Mouse (Mus musculus) embryonic stem cell, embryonic (primary cell): ENCODE measurements around the gene Pla2g4a.

Experiments used
- CTCF ChIA-PET, 4 experiments: fragments of 300-600 bp in 2 of 4; fragments of 350-600 bp in 2 of 4; sonication (Branson Sonifier 250); formaldehyde crosslinking; loops; one replicate each; lab custom pipeline; 2022; ENCODE audit warnings: inconsistent platforms in 2 of 4; lab: Charles Lee
- POLR2A ChIA-PET, 4 experiments: fragments of 300-600 bp in 2 of 4; fragments of 350-600 bp in 2 of 4; sonication (Branson Sonifier 250); formaldehyde crosslinking; loops; one replicate each; lab custom pipeline; 2022; ENCODE audit warnings: antibody characterized with exemption in 4 of 4, inconsistent platforms in 1 of 4; lab: Charles Lee

The Pla2g4a gene

DNA sequence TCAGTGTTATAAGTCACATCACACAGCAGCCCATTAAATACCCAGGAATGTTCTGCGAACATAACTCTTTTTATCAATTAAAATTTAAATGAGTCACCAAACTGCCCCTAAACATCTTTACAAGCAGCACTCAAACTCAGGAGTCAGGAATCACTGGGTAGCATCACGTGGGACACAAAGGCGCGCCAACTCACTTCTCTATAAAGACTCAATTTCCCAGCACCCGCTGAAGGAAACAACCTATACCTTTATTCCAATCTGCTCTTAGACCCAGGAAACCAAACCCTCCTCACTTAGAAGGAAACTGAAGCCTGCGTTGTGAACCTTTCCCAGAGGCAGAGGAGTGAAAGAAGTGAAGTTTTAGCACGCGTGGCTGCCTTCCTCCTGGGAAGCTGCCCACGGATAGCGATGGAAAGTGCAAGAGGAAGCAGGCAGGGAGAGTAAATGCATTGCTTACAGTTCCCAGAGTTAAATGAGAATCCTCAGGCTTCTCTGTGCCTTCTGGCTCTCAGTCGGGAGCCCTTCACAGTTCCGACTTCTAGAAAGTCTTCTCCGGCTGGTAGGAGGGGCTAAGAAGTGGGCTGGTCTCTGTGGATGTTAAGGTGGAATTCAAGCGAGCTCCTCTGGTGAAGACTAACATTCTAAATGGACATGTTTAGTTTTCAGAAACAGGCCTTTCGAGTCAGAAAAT, at the start of gene Pla2g4a:
Gene Pla2g4a, minus strand, starts transcription at position 557 of the 691 bp plus-strand sequence.
- CTCF ChIA-PET = no interaction called here

DNA sequence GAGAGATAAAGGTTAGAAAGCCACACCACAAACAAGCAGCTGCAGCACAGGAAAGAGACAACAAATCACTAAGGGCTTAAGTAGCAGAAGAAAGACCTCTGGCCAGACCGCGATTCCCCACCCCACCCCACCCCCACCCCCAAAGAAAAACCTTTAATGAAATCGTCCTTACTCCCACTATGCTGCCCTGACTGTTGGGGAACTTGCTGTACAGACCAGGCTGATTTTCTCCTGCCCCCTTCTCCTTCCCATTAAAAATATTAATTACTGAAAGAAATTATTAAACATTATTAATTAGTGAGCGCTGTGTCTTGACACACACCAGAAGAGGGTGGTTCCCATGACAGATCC, 49.5 kb upstream of the Pla2g4a start:
- POLR2A ChIA-PET = no interaction called here
- CTCF ChIA-PET = no interaction called here

More for the DNA sequence above, at the start of gene Pla2g4a:
- POLR2A ChIA-PET = no interaction called here

DNA sequence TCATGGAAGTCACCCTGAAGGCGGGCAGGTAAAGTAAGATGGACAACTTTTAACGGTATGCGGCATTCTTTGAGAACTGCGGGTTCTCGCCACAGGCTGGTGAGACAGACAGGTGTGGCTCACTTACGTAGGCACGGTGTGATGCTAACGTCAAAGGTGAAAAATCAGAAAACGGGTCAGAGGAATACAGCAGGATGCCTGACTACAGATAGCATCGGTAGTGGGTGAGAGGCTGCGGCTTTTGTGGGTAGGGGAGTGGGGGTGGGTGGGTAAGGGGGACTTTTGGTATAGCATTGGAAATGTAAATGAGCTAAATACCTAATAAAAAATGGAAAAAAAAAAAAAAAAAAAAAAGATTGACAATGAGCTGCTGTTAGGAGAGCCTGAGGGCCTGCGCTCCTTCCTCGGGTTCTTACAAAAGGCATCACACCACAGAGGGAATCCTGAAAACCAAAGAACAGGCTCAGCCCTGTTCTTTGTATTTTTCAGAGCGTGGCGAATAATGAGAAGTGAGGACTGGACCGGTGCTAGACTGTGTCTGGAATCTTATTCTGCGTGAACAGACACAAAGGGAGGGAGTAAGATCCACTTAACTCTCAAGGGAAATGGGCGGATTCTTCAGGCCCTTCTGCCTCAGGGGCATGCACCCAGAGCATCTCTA, 49.0 kb upstream of the Pla2g4a start:
- CTCF ChIA-PET = no interaction called here
- POLR2A ChIA-PET = no interaction called here

DNA sequence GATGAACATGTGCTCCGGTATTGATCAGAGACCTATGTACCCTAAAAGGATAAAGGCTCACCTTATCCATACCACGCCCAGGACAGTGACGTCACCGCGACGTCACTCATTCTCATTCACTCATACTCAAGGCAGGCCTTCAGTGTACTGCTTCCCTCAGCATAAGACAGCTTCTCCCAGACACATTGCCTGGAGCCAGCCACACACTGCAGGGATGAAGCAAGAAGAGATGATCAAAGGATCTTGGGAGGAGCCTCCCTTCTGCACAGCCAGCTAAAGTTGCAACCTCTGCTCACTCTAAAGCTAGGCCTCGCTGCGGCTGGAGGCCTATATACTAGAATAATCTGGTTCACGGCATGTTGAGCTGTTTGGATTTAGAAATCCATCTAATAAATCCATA, 48.0 kb upstream of the Pla2g4a start:
- POLR2A ChIA-PET = no interaction called here
- CTCF ChIA-PET = no interaction called here

DNA sequence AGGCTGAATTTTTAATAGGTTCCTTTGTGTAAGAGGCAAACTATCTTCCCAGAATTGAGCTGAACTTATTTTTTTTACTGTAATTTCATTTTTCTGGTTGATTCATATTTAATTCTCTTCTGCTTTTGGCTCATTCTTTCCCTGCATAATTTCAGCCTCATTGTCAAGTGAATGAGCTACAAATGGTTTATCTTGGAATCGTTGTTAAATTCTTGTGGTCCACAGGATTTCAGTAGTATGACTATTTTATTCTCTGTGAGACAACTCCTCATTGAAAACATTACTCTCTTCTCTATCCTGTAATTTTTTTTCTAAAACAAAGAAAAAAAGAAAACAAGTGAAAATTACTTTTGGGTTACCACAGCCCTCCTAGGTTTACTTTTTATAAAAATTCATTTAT, 14.5 kb upstream of the Pla2g4a start:
- ChIA-PET CTCF (no interaction called here), POLR2A (no interaction called here)

DNA sequence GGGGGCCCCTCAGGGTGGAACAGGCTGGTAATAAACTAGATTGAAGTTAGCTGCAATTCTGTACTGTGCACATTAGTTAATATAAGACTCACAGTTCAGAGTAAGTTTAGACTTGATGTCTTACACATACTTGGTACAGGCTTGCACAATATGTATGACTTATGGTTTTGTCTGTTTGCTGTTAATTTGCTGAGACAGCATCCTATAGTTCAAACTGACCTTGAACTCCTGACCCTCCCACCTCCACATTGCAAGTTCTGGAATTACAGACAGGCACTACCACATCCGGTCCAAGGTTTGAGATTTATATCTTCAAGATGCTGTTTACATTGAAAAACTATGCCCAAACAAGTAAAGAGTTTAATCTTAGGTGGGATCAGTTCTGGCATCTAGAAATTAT, 4.7 kb upstream of the Pla2g4a start:
- CTCF ChIA-PET = no interaction called here
- POLR2A ChIA-PET = no interaction called here

DNA sequence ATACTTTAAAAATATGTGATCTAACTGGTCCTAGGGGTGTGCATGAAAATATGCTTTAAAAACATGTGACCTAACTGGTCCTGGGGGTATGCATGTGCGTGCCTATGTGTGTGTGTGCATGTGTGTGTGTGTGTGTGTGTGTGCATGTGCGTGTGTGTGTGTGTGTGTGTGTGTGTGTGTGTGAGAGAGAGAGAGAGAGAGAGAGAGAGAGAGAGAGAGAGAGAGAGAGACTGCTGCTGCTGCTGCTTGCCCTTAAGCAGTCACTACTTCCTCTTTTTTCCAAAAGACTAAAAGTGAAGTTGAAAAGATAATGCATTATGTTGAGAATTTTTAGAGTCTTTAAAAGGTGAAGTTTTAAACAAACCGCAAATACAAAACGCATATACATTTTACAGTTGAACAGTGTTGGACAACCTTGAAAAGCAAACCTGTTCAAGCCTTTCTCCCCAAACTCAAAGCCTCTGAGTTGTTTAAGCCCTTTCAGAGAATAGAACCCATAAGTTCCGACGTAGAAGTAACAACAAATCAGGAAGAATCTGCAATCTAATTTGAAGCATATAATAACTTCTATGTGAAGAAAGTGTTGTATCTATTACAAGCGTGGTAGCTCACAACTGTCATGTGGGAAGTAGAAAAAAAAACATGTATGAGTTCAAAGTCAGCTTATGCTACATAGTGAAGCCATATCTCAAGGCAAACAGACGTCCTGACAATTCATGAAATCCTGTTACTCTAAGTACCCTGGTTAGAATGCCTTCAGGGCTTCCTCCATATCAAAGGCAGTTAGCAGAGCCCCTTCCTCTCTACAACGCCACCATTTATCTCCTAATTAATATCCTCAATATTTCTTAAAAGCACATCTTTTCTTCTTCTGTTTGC, 574 bp upstream of the Pla2g4a start:
- ChIA-PET CTCF (interaction anchor here in 1 of 4 experiments (0.6 kb wide), 1 partner anchor 1858 kb away, joined by 3 read pairs; no protein-coding TSS in a partner anchor), POLR2A (no interaction called here)

DNA sequence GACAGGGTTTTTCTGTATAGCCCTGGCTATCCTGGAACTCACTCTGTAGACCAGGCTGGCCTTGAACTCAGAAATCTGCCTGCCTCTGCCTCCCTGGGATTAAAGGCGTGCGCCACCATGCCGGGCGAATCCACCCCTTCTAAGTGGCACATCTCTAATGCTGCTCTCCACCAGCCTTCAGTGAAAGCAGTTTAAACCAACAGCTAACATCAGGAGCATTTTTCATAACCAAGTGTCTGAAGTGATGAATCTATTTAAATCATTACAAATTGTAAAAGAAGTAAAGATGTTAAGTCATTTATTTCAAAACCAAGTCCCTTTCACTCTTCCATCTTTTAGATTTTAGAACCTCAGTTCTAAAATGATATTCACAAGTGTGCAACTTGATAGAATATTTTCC, 839 bp downstream of the Pla2g4a start:
- ChIA-PET POLR2A (no interaction called here), CTCF (no interaction called here)

DNA sequence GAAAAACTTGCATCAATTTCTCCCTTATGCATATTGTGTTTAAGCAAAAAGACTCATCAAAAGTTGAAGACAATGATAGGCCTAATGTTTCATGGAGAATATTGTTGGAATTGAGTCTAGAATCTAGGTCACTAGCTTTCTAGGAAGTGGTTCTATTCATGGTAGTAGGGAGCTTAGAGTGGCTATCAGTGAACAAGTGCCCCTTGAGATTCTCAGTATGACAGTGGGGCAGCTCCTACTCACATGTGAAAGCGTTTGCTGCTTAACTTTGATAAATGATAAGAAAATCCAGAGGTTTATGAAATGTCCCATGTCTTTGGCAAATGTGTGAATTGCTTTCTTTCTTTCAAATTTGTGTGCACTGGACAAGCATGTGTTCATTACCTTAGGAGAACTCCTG, 2.0 kb downstream of the Pla2g4a start:
- ChIA-PET CTCF (no interaction called here), POLR2A (no interaction called here)

DNA sequence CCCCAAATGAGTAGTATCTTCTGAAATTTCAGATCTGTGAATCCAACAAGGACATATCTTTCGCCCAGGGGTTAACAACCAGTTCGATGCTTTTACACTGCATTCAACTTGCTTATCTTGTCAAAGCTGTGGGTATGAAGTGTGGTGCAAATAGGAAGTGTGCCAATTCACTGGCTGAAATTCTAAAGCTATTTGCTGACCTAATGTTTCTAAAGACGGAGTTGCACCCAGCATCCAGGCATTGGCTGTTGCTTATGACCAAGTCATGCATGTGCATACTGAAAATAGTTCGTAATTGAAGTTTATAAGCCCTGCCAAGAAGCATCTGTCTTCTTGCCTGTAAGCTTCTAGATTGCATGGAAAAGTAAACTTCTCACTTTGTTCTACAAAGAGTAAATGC, 5.6 kb downstream of the Pla2g4a start:
- ChIA-PET CTCF (no interaction called here), POLR2A (no interaction called here)

DNA sequence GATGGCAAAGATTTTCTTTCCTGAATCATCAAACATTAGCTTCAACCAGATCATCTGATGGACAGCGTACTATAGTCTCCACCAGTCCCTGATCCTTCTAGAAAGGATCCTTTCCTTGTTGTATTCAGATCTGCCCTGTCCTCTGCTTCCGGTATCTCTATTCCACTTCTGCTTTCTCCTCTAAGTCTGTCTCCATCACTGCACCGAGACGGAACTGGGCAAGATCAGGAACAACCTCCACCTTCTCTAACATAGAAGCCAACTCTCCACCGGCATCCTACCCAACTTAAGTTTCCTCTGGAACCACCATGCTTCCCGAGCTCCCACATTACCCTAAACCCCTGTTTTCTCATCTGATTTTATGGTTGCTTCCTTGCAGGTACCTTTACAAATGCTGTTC, 7.1 kb downstream of the Pla2g4a start:
- ChIA-PET CTCF (no interaction called here), POLR2A (interaction anchor here in 1 of 4 experiments (0.6 kb wide), 1 partner anchor 36 kb away, joined by 3 read pairs; no protein-coding TSS in a partner anchor)

DNA sequence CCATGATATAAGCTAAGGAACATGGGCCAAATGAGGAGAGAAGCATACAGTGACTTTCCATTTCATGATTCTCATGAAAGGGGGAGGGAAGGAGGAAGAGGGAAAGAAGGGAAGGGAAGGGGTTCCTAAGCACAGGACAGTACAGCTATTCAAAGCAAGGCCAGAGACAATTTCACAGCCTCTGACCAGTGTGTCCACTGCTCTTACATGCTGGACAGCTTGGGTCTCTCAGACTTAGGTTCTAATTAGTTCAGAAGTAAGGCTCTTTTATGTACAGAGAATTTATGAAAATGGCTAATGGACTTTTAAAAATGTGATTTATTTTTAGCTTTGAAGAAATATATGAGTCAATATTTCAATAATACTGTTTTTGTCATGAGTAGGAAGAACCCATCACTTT, 9.0 kb downstream of the Pla2g4a start:
- POLR2A ChIA-PET = no interaction called here
- CTCF ChIA-PET = no interaction called here

DNA sequence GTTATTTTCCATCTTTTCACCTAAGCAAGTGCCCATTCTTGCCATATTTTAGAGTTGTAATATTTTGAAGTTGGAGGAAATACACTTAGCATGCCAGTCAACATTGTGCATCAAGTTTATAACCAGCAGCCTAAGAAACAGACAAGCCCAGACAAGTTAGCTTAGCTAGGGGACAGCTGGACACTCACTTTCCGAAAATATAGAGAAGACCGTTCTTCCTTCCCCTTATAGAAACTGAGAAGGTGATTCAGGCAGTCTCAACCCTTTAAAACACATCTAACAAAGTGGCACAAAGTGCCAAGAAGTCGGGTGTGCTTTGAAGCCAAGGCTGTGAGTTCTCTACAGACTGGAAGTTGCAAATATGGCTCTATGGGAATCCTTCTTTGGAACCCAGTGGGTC, 10.4 kb downstream of the Pla2g4a start:
- CTCF ChIA-PET = no interaction called here
- POLR2A ChIA-PET = no interaction called here

DNA sequence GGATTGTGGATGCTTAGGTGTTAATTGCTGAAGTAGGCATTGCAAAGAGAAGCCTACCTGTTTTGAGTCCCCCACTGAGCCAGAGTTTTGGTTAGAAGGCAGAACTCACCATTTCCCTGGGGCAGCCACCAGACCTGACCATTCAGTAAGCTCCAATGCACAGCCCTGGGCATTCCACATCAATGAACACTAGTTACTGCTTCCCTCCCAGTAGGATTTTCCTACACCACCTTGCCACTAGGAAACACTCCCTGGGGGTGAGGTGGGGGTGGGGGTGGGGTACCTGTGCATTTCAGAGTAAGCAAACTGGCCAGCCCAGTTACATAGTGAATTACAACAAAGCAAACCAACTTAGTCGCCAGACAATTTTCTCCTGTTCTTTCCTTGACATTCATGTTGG, 10.8 kb downstream of the Pla2g4a start:
- ChIA-PET CTCF (no interaction called here), POLR2A (no interaction called here)

DNA sequence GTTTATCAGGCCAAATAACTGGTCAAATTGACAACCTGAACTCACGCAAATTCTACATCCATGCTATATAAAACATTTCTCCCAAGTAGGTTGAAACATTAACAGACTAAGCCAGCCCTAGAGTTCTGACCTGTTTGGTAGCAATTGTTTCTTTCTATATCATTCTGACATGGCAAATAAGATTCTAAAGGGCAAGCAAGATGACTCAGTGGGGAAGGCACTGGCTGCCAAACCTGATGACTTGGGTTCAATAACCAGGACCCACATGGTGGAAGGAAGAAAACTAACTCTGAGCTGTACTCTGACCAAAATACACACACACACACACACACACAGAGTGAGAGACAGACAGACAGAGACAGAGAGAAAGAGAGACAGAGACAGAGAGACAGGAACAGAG, 11.8 kb downstream of the Pla2g4a start:
- ChIA-PET CTCF (no interaction called here), POLR2A (no interaction called here)

DNA sequence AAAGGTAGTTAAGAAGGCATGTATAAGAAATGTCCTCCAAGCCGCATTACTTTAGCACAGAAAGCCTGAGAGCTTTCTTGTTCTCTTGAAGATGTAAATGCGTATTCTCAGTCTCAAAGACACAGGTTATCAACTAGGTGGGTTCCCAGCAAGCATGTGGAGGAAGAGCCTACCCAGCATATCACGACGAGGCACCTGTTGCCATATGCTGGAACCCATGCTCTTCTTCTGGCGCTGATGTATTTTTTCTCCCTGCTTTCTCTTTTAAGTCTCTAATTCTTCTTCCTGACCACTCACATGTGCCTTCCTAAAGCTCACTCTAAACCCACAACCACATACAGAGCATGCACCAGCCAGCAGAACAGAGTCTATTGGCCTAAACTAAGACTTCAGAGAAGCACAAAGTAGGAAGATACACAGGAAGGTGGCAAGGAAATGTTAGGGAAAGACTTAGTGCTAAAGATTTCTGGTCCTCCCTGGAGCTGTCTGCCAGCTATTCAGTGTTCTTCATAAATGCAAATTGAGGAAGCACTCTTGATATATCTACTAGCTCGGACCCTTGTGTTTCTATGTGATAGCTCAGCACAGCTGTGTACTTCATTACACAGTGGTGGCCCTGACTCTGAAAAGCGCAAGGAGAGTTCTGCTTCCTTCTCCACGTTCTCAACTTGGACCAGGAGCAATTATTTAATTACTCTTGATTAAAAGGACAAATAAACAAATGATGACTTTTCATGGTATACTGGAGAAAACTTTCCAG, 12.8 kb downstream of the Pla2g4a start:
- POLR2A ChIA-PET = no interaction called here
- CTCF ChIA-PET = no interaction called here

DNA sequence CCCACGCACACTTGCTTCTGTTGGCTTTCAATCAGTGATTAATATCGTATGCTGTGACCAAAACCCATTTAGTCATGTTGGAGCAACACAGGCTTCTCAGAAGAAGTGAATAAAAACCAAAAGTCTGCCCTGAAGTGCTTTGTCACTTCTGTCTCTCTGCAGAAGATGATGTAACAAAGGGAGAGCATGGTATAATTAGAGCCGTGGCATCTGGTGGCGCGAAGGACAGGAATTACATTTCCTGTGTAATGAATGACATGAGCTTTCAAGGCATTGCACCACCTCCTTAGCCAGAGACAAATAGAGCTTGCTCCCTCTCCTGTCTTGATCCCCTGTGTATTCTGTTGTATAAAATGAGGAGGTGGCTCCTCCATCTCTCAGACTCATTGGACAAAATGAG, 14.1 kb downstream of the Pla2g4a start:
- POLR2A ChIA-PET = no interaction called here
- CTCF ChIA-PET = no interaction called here

DNA sequence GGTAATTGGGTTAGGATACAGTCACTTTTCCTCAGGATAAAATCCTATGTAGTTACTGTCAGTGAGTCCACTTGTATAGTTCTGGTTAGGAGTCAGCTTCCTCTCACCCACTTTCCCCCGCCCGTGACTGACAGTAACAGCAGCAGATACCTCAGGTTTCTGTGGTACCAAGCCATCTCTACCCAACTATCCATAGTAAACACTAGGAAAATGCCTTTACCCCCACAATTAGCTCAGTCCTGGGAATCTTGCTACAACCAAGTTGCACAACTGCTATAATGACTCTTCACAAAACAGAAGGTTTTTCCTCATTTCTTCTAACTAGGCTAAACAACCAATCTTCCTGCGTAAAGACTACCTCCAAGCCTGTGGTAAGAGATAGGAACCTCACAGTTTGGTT, 14.7 kb downstream of the Pla2g4a start:
- ChIA-PET CTCF (no interaction called here), POLR2A (no interaction called here)

DNA sequence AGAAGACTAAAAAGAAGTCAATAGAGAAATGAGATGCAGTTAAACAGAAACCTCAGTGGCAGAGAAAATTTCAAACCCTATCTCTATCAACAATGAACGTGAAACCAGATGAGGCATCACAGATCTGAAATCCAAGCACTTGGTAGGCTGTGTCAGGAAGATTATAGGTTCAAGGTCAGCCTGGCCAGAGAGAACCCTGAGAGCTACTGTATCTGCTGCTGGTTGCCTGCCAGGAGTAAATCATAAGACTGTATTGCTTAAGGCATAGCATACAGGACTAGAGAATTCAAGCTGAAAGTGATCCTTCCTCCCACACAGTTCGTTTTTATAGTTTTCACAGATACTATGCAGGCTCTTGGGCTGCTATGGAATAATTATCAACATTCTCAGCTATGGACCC, 17.5 kb downstream of the Pla2g4a start:
- ChIA-PET POLR2A (no interaction called here), CTCF (no interaction called here)

DNA sequence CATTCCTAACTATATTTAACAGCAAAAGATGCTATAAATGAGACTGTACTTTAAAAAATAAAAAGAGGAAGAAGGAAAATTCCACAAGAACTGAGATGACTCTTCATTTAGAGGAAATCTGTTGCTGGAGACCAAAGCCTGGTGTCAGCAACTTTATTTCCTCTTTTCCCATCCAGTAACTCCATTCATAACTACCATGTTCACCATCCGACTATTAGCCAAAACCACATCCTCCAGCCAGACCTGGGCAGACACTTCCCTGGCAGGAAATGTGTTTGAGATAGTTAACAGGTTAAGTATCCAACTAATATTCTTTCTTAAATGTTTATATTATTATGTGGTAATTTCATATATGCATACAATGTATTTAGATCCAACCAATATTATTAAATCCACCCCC, 20.8 kb downstream of the Pla2g4a start:
- POLR2A ChIA-PET = interaction anchor here in 1 of 4 experiments (0.7 kb wide), 1 partner anchor 50 kb away, joined by 3 read pairs; no protein-coding TSS in a partner anchor
- CTCF ChIA-PET = no interaction called here
